Mouse (Mus musculus) layer of hippocampus, adult 2 months (tissue): ENCODE data around the gene Prdx3. TPM values are rescaled to one million over a fixed set of nuclear protein-coding genes. Genes with fewer than 3 reads are reported as not detected.

Experiments used
- DNase-seq, 2 experiments: peaks; one replicate each; pipeline ENCODE4 v3.0.0; 2022; ENCODE audit warnings: low spot score in 2 of 2
- H3K27ac ChIP-seq: fragments of 200-600 bp; 2 replicates; pipeline ENCODE4 v1.8.1; 2022
- H3K4me3 ChIP-seq: fragments of 200-600 bp; 2 replicates; pipeline ENCODE4 v1.8.1; 2022; ENCODE audit warnings: mild to moderate bottlenecking
- CTCF ChIP-seq: fragments of 200-600 bp; conservative IDR thresholded peaks from 2 replicates; pipeline ENCODE4 v1.8.1; 2022; ENCODE audit warnings: antibody characterized with exemption, mild to moderate bottlenecking, moderate library complexity
- total RNA-seq, 2 experiments: library from RNA; stranded (reverse); gene quantifications; 2 replicates each; pipeline ENCODE4 v1.2.3; 2021

Gene Prdx3
- total RNA-seq, 2 experiments from 2014 or later = 73.5 to 75.2 TPM

DNA sequence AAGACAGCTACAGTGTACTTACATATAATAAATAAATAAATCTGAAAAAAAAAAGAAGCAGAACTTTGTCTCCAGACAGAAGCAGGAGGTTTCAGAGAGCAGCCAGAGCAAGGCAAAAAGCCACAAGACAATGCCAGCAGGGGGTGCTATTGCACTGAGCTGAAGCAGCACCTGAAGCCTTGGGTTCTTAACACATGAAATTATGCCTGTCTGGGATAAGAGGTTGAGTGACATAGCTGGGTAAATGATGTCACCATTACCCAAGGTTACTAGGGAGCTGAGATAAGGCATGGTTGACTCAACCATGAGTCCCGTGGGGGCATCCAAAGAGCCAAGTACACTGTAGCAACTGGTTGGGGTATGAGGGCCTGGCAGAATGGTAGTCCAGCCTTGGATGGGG lies 36.6 kb downstream of the Prdx3 start:
- peak; percentile 85 for TF ChIP-seq CTCF
- Histone ChIP-seq H3K27ac (no peak overlapping the region), H3K4me3 (no peak overlapping the region)
- DNase-seq = peak; percentile 45 to 56

DNA sequence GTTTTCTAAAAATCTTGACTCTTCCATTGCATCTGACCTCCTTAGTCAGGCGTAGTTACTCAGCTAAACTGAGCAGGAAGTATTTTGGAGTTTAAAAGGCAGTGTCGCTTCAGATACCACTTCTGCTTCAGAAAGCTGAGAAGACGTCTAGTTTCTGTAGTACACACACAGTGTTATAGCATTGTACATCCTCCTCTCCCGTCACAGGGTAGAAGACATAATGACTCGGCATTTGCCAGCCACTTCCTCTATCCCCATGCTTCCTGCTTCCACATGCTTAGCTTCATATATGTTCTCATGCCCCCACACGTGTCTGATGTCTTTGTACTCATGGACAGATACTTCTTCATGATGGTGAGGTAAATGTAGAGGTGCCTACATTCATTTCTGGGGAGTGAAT lies 55.7 kb downstream of the Prdx3 start:
- DNase-seq = no peak
- no peak for TF ChIP-seq CTCF
- Histone ChIP-seq H3K27ac (no peak overlapping the region), H3K4me3 (no peak overlapping the region)

Other genes with a start within 250 kb of the Prdx3 start
- 10 to 100 TPM; 14.8 to 16.8 TPM for gene Nanos1, start 118.6 kb downstream of the Prdx3 start, total RNA-seq
- 100 to 1,000 TPM; 105 to 106 TPM for gene Eif3a, start 83.9 kb downstream of the Prdx3 start, total RNA-seq
- 10 to 100 TPM; 42.7 to 47.7 TPM for gene Fam45a, start 63.0 kb downstream of the Prdx3 start, total RNA-seq
- gene Sfxn4, start 13.1 kb downstream of the Prdx3 start, total RNA-seq = 10 to 100 TPM; 14.3 to 16.9 TPM
- 10 to 100 TPM; 10.4 to 11.5 TPM for gene Grk5, start 15.2 kb upstream of the Prdx3 start, total RNA-seq